Mouse (Mus musculus) layer of hippocampus, adult 6 months (tissue): ENCODE results near the gene Slx4. TPM values are rescaled to one million over a fixed set of nuclear protein-coding genes. Genes with fewer than 3 reads are reported as not detected.

Experiments used
- long read RNA-seq, 2 experiments: library from polyadenylated mRNA; unstranded; transcript quantifications; one replicate each; pipeline ENCODE4 v2.0.0; 2019 to 2020
- polyA plus RNA-seq: library from polyadenylated mRNA; unstranded; fragments of <200 nt; fragmentation: Nextera tagmentation; gene quantifications from 2 replicates; pipeline ENCODE4 v1.2.3, GENCODE M21; 2021

Slx4 gene
- polyA plus RNA-seq, result 5.5 and 6.9 TPM in 2 replicates
- long read RNA-seq, experiment 1, partial matches to known transcripts, result 2 of 2 reads
- long read RNA-seq, experiment 1, other reads (novel, unspliced or antisense), result 0 of 2 reads
- long read RNA-seq, experiment 2, partial matches to known transcripts, result 12 of 21 reads
- long read RNA-seq, experiment 2, other reads (novel, unspliced or antisense), result 9 of 21 reads

DNA sequence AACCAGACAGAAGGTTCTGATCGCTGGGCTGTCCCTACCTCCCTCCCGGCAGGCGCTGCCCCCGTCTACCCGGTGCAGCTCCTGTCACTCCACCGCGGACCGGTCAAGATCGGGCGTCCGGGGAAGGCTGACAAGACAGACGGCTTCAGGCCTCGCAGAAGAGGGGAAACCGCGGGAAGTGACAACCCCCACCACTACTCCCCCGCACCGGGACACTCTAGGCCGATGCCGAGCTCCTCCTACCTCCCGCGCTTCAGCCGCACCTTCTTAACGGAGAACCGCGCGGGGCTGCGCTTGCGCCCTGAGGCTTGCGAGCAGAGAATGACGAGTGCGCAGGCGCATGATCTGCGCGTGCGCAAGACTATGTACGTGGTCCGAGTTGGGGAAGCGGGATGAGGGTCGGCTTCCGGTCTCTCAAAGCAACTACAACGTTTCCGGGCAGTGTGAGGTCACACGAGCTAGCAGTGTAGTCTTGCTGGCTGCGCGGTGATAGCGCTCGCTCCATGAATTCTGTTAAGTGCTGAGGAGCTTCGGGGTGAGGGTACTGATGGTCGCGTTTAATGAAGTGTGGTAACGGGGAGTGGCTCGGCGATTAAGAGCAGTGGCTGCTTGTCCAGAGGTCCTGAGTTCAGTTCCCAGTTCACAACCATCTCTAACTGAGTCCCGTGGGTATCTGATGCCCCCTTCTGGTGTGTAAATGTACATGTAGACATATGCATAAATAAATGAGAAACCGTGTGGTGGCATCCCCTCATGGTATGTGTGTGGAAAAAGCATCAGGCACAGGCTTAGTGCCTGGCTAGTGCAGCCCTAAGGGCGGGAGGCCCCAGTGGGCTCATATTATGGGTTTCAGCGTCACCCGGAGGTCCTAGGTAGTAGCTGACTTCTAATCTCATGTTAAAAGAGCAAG lies at the start of gene Slx4:
Gene Slx4, minus strand, starts transcription at position 282 of the 910 bp plus-strand sequence.

DNA sequence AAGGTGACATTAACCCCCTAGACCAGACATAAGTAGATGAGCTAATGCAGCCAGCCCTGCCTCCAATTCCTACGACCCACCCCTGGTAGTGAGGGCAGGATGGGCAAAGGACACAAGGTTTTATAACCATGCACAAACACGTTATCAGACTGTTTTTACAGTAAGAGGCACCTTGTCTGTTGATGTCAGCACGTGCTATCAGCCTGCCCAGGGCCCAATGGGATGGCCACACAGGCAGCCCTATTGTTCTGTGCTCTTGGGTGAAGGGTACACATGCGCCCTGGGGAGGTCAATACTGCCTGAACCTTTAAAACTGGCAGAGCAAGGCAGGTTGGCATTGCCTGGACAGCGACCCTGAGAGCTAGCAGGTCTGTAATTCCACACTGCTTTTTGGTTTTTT lies 33.2 kb upstream of the Slx4 start, which contains the start of gene Dnase1:
Gene Dnase1, plus strand, starts transcription at position 136 of the 400 bp plus-strand sequence.

DNA sequence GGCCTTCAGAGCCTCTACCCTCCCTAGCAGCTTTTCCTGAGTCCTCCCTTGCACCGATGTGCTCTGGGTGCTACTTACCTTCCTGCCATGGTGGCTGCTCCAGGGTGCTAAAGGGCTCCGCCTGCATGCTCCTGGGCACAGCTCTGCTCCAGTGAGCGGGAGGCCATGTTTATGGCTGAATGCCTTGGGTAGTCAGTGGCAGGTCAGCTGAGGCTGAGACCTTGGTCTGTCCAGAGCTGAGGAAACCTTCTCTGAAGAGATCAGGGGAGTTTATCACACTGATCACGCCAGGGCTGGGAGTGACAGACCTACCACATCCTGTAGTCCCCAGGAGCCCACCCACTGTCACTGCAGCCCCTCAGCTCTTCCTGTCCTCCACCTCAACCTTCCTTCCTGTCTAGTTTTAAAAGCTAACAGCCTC lies 27.3 kb downstream of the Slx4 start, which contains the start of gene Nlrc3:
Gene Nlrc3, minus strand, starts transcription at position 382 of the 421 bp plus-strand sequence.

Other genes with a start within 250 kb of the Slx4 start
- gene Olfr15, start 172.9 kb downstream of the Slx4 start, polyA plus RNA-seq, result not detected in 2 replicates
- 0.92 and 1.4 TPM in 2 replicates for gene Zfp174, start 156.5 kb downstream of the Slx4 start, polyA plus RNA-seq
- gene Naa60, start 131.4 kb downstream of the Slx4 start, polyA plus RNA-seq, result 69.4 and 79.6 TPM in 2 replicates
- gene Zfp597, start 119.2 kb downstream of the Slx4 start, polyA plus RNA-seq, result 4.1 and 4.3 TPM in 2 replicates
- gene Gm20695, start 119.1 kb downstream of the Slx4 start, polyA plus RNA-seq, result 14.4 and 14.7 TPM in 2 replicates
- 6.3 and 8.7 TPM in 2 replicates for gene 1700037C18Rik, start 95.1 kb downstream of the Slx4 start, polyA plus RNA-seq
- 23.4 and 25.7 TPM in 2 replicates for gene Cluap1, start 95.0 kb downstream of the Slx4 start, polyA plus RNA-seq
- 0.19 and 0.23 TPM in 2 replicates for gene Nlrc3, start 27.1 kb downstream of the Slx4 start, polyA plus RNA-seq
- gene Dnase1, start 33.2 kb upstream of the Slx4 start, polyA plus RNA-seq, result 1.0 TPM in 2 replicates
- gene Trap1, start 74.1 kb upstream of the Slx4 start, polyA plus RNA-seq, result 28.3 and 30.5 TPM in 2 replicates
- 20.6 and 23.2 TPM in 2 replicates for gene Crebbp, start 210.2 kb upstream of the Slx4 start, polyA plus RNA-seq